In genomic region chr19:44332833-44333623, GRCm38 (mm10) we compare ENCODE assay signal across 8 mouse cellular contexts. TPM values are rescaled to one million over a fixed set of nuclear protein-coding genes. Genes with fewer than 3 reads are reported as not detected.
A peak's percentile ranks its signal among the peaks of the same experiment; 100 is the strongest.
DNase-seq lines count a peak whose midpoint lies in the region; ATAC-seq lines count a peak whose summit lies in the region.

Scd4 (plus strand) TSS chr19:44333092.

- H3K9me3 ChIP-seq in forebrain, embryonic 15.5 days = no peaks in the 10 kb centered on the region
- no peaks in the 10 kb centered on the region; the same call in 1 of the 2 replicates for H3K9me3 ChIP-seq in forebrain, embryonic 10.5 days
- H3K9me3 ChIP-seq in heart, embryonic 16.5 days (replicated peaks; ENCODE audit: control insufficient read depth, low read length) = no peaks in the 10 kb centered on the region
- no peaks in the 10 kb centered on the region for H3K9me3 ChIP-seq in midbrain, embryonic 16.5 days (replicated peaks; ENCODE audit: control insufficient read depth, low read length, poor library complexity, severe bottlenecking)

- ATAC-seq in forebrain, embryonic 15.5 days (replicated peaks) = no peak
- ATAC-seq in cerebellum, adult (ENCODE audit: insufficient number of reproducible peaks, low FRiP score, low TSS enrichment) = peak; percentile 91
- peak; percentile 80 for ATAC-seq in heart, embryonic 16.5 days (replicated peaks; ENCODE audit: extremely low read depth, insufficient read depth, low FRiP score)
- ATAC-seq in midbrain, embryonic 16.5 days = no peak

- peak within 1 kb of the TSS; percentile 28; the same call in 1 of the 2 replicates for H3K27ac ChIP-seq in forebrain, embryonic 15.5 days (replicated peaks)
- no peak within 1 kb of the TSS for H3K27ac ChIP-seq in forebrain, embryonic 10.5 days
- peak within 1 kb of the TSS; percentile 90 for H3K27ac ChIP-seq in heart, embryonic 16.5 days (ENCODE audit: low read length)
- no peak within 1 kb of the TSS for H3K27ac ChIP-seq in midbrain, embryonic 16.5 days (ENCODE audit: low read length)

- H3K27me3 ChIP-seq in forebrain, embryonic 15.5 days = no peaks in the 10 kb centered on the region
- H3K27me3 ChIP-seq in forebrain, embryonic 10.5 days (ENCODE audit: poor library complexity, severe bottlenecking) = no peaks in the 10 kb centered on the region
- no peaks in the 10 kb centered on the region for H3K27me3 ChIP-seq in heart, embryonic 16.5 days (ENCODE audit: control insufficient read depth, insufficient read depth, low read length)
- H3K27me3 ChIP-seq in midbrain, embryonic 16.5 days (ENCODE audit: control insufficient read depth, insufficient read depth, low read depth, low read length) = no peaks in the 10 kb centered on the region

- H3K4me2 ChIP-seq in forebrain, embryonic 15.5 days (replicated peaks) = no peak within 1 kb of the TSS
- H3K4me2 ChIP-seq in heart, embryonic 16.5 days (ENCODE audit: low read depth, low read length) = peak within 1 kb of the TSS; percentile 49
- H3K4me2 ChIP-seq in midbrain, embryonic 16.5 days (ENCODE audit: low read length) = no peak within 1 kb of the TSS

- H3K4me3 ChIP-seq in forebrain, embryonic 15.5 days = no peak within 1 kb of the TSS
- H3K4me3 ChIP-seq in forebrain, embryonic 10.5 days = no peak within 1 kb of the TSS
- no peak within 1 kb of the TSS; the same call in 1 of the 2 replicates for H3K4me3 ChIP-seq in heart, embryonic 16.5 days (ENCODE audit: low read length)
- no peak within 1 kb of the TSS for H3K4me3 ChIP-seq in midbrain, embryonic 16.5 days (ENCODE audit: low read depth, low read length)

- 68% methylated on average over 10 of the region's 10 CpGs for WGBS in forebrain, embryonic 15.5 days
- 92% methylated on average over 10 of the region's 10 CpGs for WGBS in forebrain, embryonic 10.5 days
- WGBS in heart, embryonic 16.5 days = 47% methylated on average over 10 of the region's 10 CpGs
- WGBS in midbrain, embryonic 16.5 days = 83% methylated on average over 10 of the region's 10 CpGs

- no peaks in the 10 kb centered on the region for H3K36me3 ChIP-seq in forebrain, embryonic 15.5 days
- H3K36me3 ChIP-seq in forebrain, embryonic 10.5 days (replicated peaks) = no peaks in the 10 kb centered on the region
- no peaks in the 10 kb centered on the region for H3K36me3 ChIP-seq in heart, embryonic 16.5 days (ENCODE audit: control insufficient read depth, insufficient read depth)
- no peaks in the 10 kb centered on the region for H3K36me3 ChIP-seq in midbrain, embryonic 16.5 days (ENCODE audit: control insufficient read depth, insufficient read depth, low read length)

- DNase-seq in forebrain, embryonic 10.5 days (ENCODE audit: extremely low spot score, low spot score) = no peak
- peak; percentile 10 to 68 for DNase-seq in left cerebral cortex, adult 8-10 months (ENCODE audit: low spot score in 2 of 2)
- no peak for DNase-seq in thymus, postnatal 36 days
- no peak for DNase-seq in urinary bladder, adult 18-20 months (ENCODE audit: low spot score in 2 of 2)

- no peak within 1 kb of the TSS for H3K9ac ChIP-seq in forebrain, embryonic 15.5 days (replicated peaks)
- 0 out of 2 replicates have a peak within 1 kb of the TSS, but pooled peaks have one; percentile 32 for H3K9ac ChIP-seq in heart, embryonic 16.5 days (ENCODE audit: low read length)
- H3K9ac ChIP-seq in midbrain, embryonic 16.5 days (ENCODE audit: low read depth, low read length) = no peak within 1 kb of the TSS

- H3K4me1 ChIP-seq in forebrain, embryonic 15.5 days = peaks cover 7% of the 10 kb centered on the region; the same call in 1 of the 2 replicates
- peaks cover 8% of the 10 kb centered on the region for H3K4me1 ChIP-seq in forebrain, embryonic 10.5 days
- H3K4me1 ChIP-seq in heart, embryonic 16.5 days (ENCODE audit: control insufficient read depth, insufficient read depth, low read length) = peaks cover 32% of the 10 kb centered on the region
- H3K4me1 ChIP-seq in midbrain, embryonic 16.5 days (ENCODE audit: control insufficient read depth, insufficient read depth, low read length) = no peaks in the 10 kb centered on the region

RNA-seq across cellular contexts. Expression of gene Scd4, which starts in this region (rescaled TPM):
- 0.15 and 0.23 TPM in 2 replicates for polyA plus RNA-seq in forebrain, embryonic 15.5 days (2015; fragmentation: Nextera tagmentation; extraction: Ambion mirVana)
- 0.06 TPM in 1 of 2 replicates, not detected in the other for polyA plus RNA-seq in forebrain, embryonic 10.5 days (2016; fragmentation: Nextera tagmentation; extraction: Ambion mirVana)
- 4.4 and 4.8 TPM in 2 replicates for polyA plus RNA-seq in heart, embryonic 16.5 days (2015; fragmentation: Nextera tagmentation; extraction: Ambion mirVana)
- total RNA-seq in left cerebral cortex, adult 8-10 months (2022) = 1 to 10 TPM; 2.3 to 3.4 (median 2.8) TPM
- polyA plus RNA-seq in midbrain, embryonic 16.5 days (2015; fragmentation: Nextera tagmentation; extraction: Ambion mirVana) = 0.18 and 0.19 TPM in 2 replicates

Comparison
In these comparisons a context has a peak if more than half of its experiments do, and no peak if none do; other contexts are left out.
1. H3K27ac ChIP-seq: peak in forebrain, embryonic 15.5 days (single experiment) and heart, embryonic 16.5 days (single experiment); none in forebrain, embryonic 10.5 days (single experiment) and midbrain, embryonic 16.5 days (single experiment).
2. ATAC-seq: peak in cerebellum, adult (single experiment) and heart, embryonic 16.5 days (single experiment); none in forebrain, embryonic 15.5 days (single experiment) and midbrain, embryonic 16.5 days (single experiment).
3. DNase-seq: peak in left cerebral cortex, adult 8-10 months (2 of 2); none in forebrain, embryonic 10.5 days (single experiment), thymus, postnatal 36 days (0 of 2) and urinary bladder, adult 18-20 months (0 of 2).